Mouse (Mus musculus): ENCODE results near the gene Birc3.

DNA sequence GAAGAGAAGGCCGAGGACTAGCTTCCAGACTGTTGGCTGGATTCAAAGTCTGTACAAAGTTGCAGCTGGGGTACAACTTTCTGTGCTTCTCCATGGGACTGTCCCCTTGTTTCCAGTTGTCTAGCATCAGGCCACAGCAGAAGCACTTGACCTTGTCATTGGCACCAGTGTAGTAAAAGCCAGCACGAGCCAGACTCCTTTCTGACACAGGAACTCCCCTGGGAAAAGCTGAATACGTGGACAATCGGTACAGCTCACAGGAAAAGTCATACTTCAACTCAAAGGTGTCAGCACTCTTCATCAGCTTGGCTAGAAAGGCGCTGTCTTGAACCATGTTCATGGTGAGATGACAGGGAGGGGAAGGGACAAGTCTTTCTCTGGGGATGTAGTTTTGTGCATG, 12.0 kb downstream of the Birc3 start:
- no peak for TF ChIP-seq CTCF (IDR thresholded peaks at IDR 0.05; ENCODE audit: borderline replicate concordance, insufficient read depth, low read depth, low read length)
- TF ChIP-seq POLR2A (IDR thresholded peaks at IDR 0.05; ENCODE audit: borderline replicate concordance, insufficient read depth, low read length) = no peak
